Mouse (Mus musculus): ENCODE results near the gene Zdhhc13. TPM values are rescaled to one million over a fixed set of nuclear protein-coding genes. Genes with fewer than 3 reads are reported as not detected.
A peak's percentile ranks its signal among the peaks of the same experiment; 100 is the strongest.

Zdhhc13 gene
- polyA plus RNA-seq, 1 experiment from 2014 or later, result 30.9 TPM

- peaks cover 75% of the 10 kb centered on the region for H3K36me3 ChIP-seq
- no peaks in the 10 kb centered on the region for H3K27me3 ChIP-seq (ENCODE audit: low read depth, poor library complexity, severe bottlenecking)
- H3K27ac ChIP-seq (replicated peaks), result no peak overlapping the region
- peak; percentile 55 for DNase-seq (ENCODE audit: low spot score)
- peaks cover 20% of the 10 kb centered on the region for H3K4me1 ChIP-seq
- WGBS, result 77% methylated on average over 4 of the region's 4 CpGs
- H3K4me3 ChIP-seq, result no peak overlapping the region
- H3K9me3 ChIP-seq (replicated peaks), result no peaks in the 10 kb centered on the region
Measured at GRCm38 (mm10) chr7:48876526-48876925, 87.7 kb downstream of the Zdhhc13 start.

Other genes with a start within 250 kb of the Zdhhc13 start
- gene Mrgprb2, start 230.9 kb upstream of the Zdhhc13 start, polyA plus RNA-seq (2016; fragmentation: Nextera tagmentation; extraction: Ambion mirVana), result not detected in 2 replicates
- not detected in 2 replicates for gene Mrgprb3, start 145.2 kb upstream of the Zdhhc13 start, polyA plus RNA-seq (2016; fragmentation: Nextera tagmentation; extraction: Ambion mirVana)
- gene Csrp3, start 59.0 kb downstream of the Zdhhc13 start, polyA plus RNA-seq (2016; fragmentation: Nextera tagmentation; extraction: Ambion mirVana), result 0.22 TPM in 1 of 2 replicates, not detected in the other
- gene E2f8, start 92.6 kb downstream of the Zdhhc13 start, polyA plus RNA-seq (2016; fragmentation: Nextera tagmentation; extraction: Ambion mirVana), result 17.1 and 18.8 TPM in 2 replicates
- gene Nav2, start 119.7 kb downstream of the Zdhhc13 start, polyA plus RNA-seq (2016; fragmentation: Nextera tagmentation; extraction: Ambion mirVana), result 13.7 and 19.4 TPM in 2 replicates